Mouse (Mus musculus) limb, embryonic 13.5 days (tissue): Measurements from ENCODE around the gene Taar7f. TPM values are rescaled to one million over a fixed set of nuclear protein-coding genes. Genes with fewer than 3 reads are reported as not detected.
"Not testable (repeated sequence)": the region's sequence is repeated elsewhere in the genome, so short reads cannot be mapped to it uniquely, and the experiment has no call there.

Experiments used
- ATAC-seq: fragments of 200-750 bp; cut with Nextera tagmentation; 2 replicates; pipeline ENCODE4 v1.8.0; 2017; ENCODE audit warnings: low read depth, moderate number of reproducible peaks, moderate TSS enrichment; ENCODE audit not compliant: low FRiP score
- H3K27ac ChIP-seq: fragments of 300-500 bp; sonication (generic); 2 replicates; pipeline ENCODE4 v1.5.1; 2015; ENCODE audit warnings: inconsistent platforms, mild to moderate bottlenecking, moderate library complexity
- H3K27me3 ChIP-seq: fragments of 300-500 bp; sonication (generic); 2 replicates; pipeline ENCODE4 v1.6.1; 2015; ENCODE audit warnings: mild to moderate bottlenecking, inconsistent platforms
- H3K36me3 ChIP-seq: fragments of 300-500 bp; sonication (generic); 2 replicates; pipeline ENCODE4 v1.6.1; 2015; ENCODE audit warnings: inconsistent platforms, mild to moderate bottlenecking, moderate library complexity
- H3K4me1 ChIP-seq: fragments of 300-500 bp; sonication (generic); 2 replicates; pipeline ENCODE4 v1.6.1; 2015; ENCODE audit warnings: inconsistent platforms
- H3K4me2 ChIP-seq: fragments of 300-500 bp; sonication (generic); replicated peaks from 2 replicates; pipeline ENCODE4 v1.6.1; 2015; ENCODE audit warnings: inconsistent platforms, mild to moderate bottlenecking, moderate library complexity
- H3K4me3 ChIP-seq: fragments of 300-500 bp; sonication (generic); 2 replicates; pipeline ENCODE4 v1.5.1; 2015; ENCODE audit warnings: moderate library complexity, mild to moderate bottlenecking, inconsistent platforms
- H3K9ac ChIP-seq: fragments of 300-500 bp; sonication (generic); 2 replicates; pipeline ENCODE4 v1.6.1; 2015; ENCODE audit warnings: mild to moderate bottlenecking, inconsistent platforms
- H3K9me3 ChIP-seq: fragments of 300-500 bp; sonication (generic); 2 replicates; pipeline ENCODE4 v1.6.1; 2016; ENCODE audit warnings: inconsistent platforms
- WGBS: fragments of 180-500 bp; shearing (Covaris S2); methylation state at CpG from one replicate; pipeline ENCODE4 v1.1.7; 2015; 5-methylcytosine and 5-hydroxymethylcytosine counted together
- polyA plus RNA-seq: library from polyadenylated mRNA; unstranded; fragments of >200 nt; fragmentation: Nextera tagmentation; extraction: Ambion mirVana; gene quantifications from 2 replicates; pipeline ENCODE4 v1.2.1, GENCODE M21; 2015

The Taar7f gene
- polyA plus RNA-seq, 1 experiment from 2014 or later, result not detected

DNA sequence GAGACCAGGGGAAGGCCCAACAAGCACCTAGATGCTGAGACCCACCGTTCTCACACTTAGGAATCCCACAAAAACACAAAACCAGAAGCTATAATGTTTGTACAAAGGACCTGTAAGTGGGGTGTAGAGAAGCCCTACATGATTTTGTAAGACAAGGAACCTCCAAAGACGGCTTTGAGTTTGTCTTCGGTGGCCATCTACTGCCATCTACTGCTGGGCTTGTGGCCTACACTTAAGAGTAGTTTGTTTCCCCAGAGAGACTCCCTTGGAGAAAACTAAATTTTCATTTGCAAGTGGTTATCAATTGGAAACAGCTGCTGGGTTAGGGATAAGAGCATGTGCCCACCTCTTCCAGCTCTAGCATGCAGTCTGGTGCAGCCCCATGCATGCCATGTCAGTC lies 30.9 kb downstream of the Taar7f start:
- H3K9me3 ChIP-seq, result no peaks in the 10 kb centered on the region
- no peak overlapping the region for H3K9ac ChIP-seq
- no peaks in the 10 kb centered on the region for H3K4me1 ChIP-seq
- no peaks in the 10 kb centered on the region for H3K27me3 ChIP-seq
- H3K4me3 ChIP-seq, result no peak overlapping the region
- no peak overlapping the region for H3K4me2 ChIP-seq
- H3K36me3 ChIP-seq, result no peaks in the 10 kb centered on the region
- H3K27ac ChIP-seq, result no peak overlapping the region
- no peak for ATAC-seq
- WGBS, result 34% methylated on average over 3 of the region's 3 CpGs

GRCm38 (mm10) chr10:24085936-24086335 lies 36.6 kb downstream of the Taar7f start:
- Histone ChIP-seq H3K27me3 (no peaks in the 10 kb centered on the region), H3K9ac (no peak overlapping the region), H3K9me3 (no peaks in the 10 kb centered on the region), H3K4me2 (no peak overlapping the region), H3K4me1 (no peaks in the 10 kb centered on the region), H3K27ac (no peak overlapping the region), H3K4me3 (no peak overlapping the region), H3K36me3 (no peaks in the 10 kb centered on the region)
- 79% methylated on average over 5 of the region's 5 CpGs for WGBS
- ATAC-seq, result no peak

- H3K9me3 ChIP-seq, result no peaks in the 10 kb centered on the region
- no peak overlapping the region for H3K4me2 ChIP-seq
- H3K4me3 ChIP-seq, result no peak overlapping the region
- H3K36me3 ChIP-seq, result no peaks in the 10 kb centered on the region
- no peaks in the 10 kb centered on the region for H3K4me1 ChIP-seq
- WGBS, result 82% methylated on average over 5 of the region's 5 CpGs
- no peak overlapping the region for H3K27ac ChIP-seq
- H3K9ac ChIP-seq, result no peak overlapping the region
- no peak for ATAC-seq
- no peaks in the 10 kb centered on the region for H3K27me3 ChIP-seq
Observed at GRCm38 (mm10) chr10:24086555-24086954, 37.2 kb downstream of the Taar7f start.

GRCm38 (mm10) chr10:24087168-24087567 lies 37.9 kb downstream of the Taar7f start:
- Histone ChIP-seq H3K4me3 (no peak overlapping the region), H3K27me3 (no peaks in the 10 kb centered on the region), H3K4me1 (no peaks in the 10 kb centered on the region), H3K36me3 (no peaks in the 10 kb centered on the region), H3K9me3 (no peaks in the 10 kb centered on the region), H3K4me2 (no peak overlapping the region), H3K27ac (no peak overlapping the region), H3K9ac (no peak overlapping the region)
- 93% methylated on average over 2 of the region's 2 CpGs for WGBS
- ATAC-seq, result no peak

DNA sequence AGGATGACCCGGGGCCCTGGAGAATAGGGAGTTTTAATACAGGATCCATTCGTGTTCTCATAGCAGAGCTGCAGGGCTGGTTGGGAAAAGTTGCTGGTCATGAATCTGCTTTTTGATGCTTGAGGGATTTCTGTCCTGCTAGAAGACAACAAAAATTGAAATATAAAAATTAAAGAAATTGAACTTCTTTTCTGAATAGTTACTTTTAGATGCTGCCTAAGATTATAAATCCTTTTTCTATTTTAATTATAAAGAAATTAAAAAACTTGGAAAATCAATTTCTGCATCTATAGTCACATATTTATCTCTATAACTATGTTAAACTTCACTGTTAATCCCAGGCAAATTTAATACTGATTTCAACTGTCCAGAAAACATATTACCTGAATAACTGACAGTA lies 42.9 kb downstream of the Taar7f start, which contains the start of gene Taar8b:
Gene Taar8b, minus strand, starts transcription at position 101 of the 400 bp plus-strand sequence.
- ATAC-seq, result no peak
- WGBS, result 76% methylated on average over 2 of the region's 2 CpGs
- no peaks in the 10 kb centered on the region for H3K9me3 ChIP-seq
- no peaks in the 10 kb centered on the region for H3K27me3 ChIP-seq
- H3K4me1 ChIP-seq, result no peaks in the 10 kb centered on the region
- H3K27ac ChIP-seq, result no peak within 1 kb of the TSS
- no peak within 1 kb of the TSS for H3K4me2 ChIP-seq
- H3K9ac ChIP-seq, result no peak within 1 kb of the TSS
- no peaks in the 10 kb centered on the region for H3K36me3 ChIP-seq
- H3K4me3 ChIP-seq, result no peak within 1 kb of the TSS

DNA sequence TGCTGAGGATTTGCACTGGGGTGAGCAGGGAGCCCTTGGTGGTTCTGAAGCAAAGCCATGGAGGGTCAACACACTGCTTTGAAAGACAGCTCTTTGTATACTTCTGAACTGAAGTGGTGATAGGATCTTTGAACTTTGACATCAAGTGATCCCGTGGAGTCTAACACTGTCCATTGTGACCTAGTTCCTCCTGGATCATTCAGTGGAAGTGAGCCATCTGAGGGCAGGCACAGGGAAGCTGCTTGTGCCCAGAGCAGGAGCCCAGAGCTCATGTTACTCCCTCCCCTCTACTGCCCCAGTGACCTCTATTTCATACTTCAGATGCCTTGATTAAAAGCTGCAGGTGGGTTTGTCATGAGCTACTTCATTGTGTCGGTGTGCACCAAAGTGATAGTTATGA lies 47.7 kb downstream of the Taar7f start:
- not testable (repeated sequence) for H3K4me2 ChIP-seq, ATAC-seq, H3K27ac ChIP-seq, H3K9me3 ChIP-seq, H3K9ac ChIP-seq, H3K4me1 ChIP-seq, H3K27me3 ChIP-seq, H3K4me3 ChIP-seq, H3K36me3 ChIP-seq
- WGBS, result 67% methylated on average over 2 of the region's 2 CpGs

Other genes starting within 250 kb of the Taar7f start
- not detected in 2 replicates for gene Vnn3, start 198.0 kb upstream of the Taar7f start, polyA plus RNA-seq
- 0.95 and 1.1 TPM in 2 replicates for gene Vnn1, start 154.8 kb upstream of the Taar7f start, polyA plus RNA-seq
- not detected in 2 replicates for gene Taar1, start 129.2 kb upstream of the Taar7f start, polyA plus RNA-seq
- not detected in 2 replicates for gene Taar2, start 110.9 kb upstream of the Taar7f start, polyA plus RNA-seq
- gene Taar3, start 100.0 kb upstream of the Taar7f start, polyA plus RNA-seq, result not detected in 2 replicates
- gene Taar4, start 89.0 kb upstream of the Taar7f start, polyA plus RNA-seq, result not detected in 2 replicates
- gene Taar5, start 78.8 kb upstream of the Taar7f start, polyA plus RNA-seq, result not detected in 2 replicates
- gene Taar6, start 63.9 kb upstream of the Taar7f start, polyA plus RNA-seq, result not detected in 2 replicates
- gene Taar7a, start 56.0 kb upstream of the Taar7f start, polyA plus RNA-seq, result not detected in 2 replicates
- gene Taar7b, start 49.6 kb upstream of the Taar7f start, polyA plus RNA-seq, result not detected in 2 replicates
- gene Taar7d, start 22.3 kb upstream of the Taar7f start, polyA plus RNA-seq, result not detected in 2 replicates
- not detected in 2 replicates for gene Taar7e, start 11.9 kb upstream of the Taar7f start, polyA plus RNA-seq
- gene Taar8a, start 27.0 kb downstream of the Taar7f start, polyA plus RNA-seq, result not detected in 2 replicates
- not detected in 2 replicates for gene Taar8b, start 42.8 kb downstream of the Taar7f start, polyA plus RNA-seq
- not detected in 2 replicates for gene Taar8c, start 52.4 kb downstream of the Taar7f start, polyA plus RNA-seq
- not detected in 2 replicates for gene Taar9, start 60.0 kb downstream of the Taar7f start, polyA plus RNA-seq
- gene Stx7, start 99.8 kb downstream of the Taar7f start, polyA plus RNA-seq, result 71.5 and 73.7 TPM in 2 replicates
- 33.5 and 39.7 TPM in 2 replicates for gene Moxd1, start 174.0 kb downstream of the Taar7f start, polyA plus RNA-seq